Mouse (Mus musculus) skeletal muscle tissue, adult 2 months (tissue): ENCODE measurements around the gene Cutc.

Experiments used
- DNase-seq: peaks from one replicate; pipeline ENCODE4 v3.0.0-alpha.2; 2012; ENCODE audit warnings: low read depth, low spot score

Cutc gene

DNA sequence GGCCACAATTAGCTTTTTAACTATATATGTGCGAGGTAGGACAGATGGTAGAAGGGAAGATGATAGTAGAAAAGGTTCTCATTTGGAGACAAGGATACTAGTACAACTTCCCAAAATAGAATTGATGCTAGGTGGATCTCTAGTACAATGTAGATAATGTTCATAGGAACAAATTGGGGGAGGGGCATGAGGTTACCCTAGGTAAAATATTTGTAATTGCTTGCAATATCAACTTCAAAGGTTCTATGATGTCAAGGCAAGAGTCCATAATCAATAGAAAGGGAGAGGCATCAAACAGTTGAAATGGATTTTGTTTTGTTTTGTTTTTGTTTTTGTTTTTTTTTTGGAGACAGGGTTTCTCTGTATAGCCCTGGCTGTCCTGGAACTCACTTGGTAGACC, 41.2 kb downstream of the Cutc start:
- DNase-seq: no peak

DNA sequence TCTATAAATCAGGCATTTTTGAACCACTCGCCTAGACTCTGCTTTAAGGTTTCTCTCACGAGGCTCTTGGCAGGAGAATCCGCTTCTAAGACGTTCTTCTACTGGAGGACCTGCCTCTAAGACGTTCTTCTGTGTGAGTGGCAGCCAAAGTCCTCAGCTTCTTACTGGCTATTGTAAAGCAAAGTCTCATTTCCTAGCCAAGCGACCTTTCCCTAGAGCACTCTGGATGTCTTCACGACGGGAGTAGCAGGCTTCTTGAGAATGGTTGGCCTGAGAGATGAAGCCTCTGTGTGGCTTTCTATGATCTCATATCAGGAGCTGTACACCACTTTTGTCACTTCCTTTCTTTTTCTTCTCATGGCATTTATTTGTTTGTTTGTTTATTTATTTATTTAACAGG, 42.7 kb downstream of the Cutc start:
- no peak for DNase-seq

DNA sequence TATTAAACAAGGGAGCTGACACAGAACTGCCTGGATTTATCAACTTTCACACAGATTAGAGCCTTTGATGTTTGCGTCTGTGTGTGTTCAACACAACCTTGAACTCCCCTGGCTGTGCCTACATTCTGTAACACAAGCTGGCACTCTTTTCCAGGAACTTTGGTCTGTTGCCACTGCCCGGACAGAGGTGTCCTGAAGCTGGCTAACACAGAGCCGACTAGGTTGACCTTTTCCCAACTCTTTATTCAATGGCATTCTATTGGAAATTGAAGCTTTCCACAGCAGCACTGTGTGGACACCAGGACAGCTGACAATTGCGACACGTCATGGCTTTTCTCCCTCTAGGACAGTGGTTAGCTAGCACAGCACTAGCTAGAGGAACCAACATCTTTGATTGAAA, 44.4 kb downstream of the Cutc start:
- peak; percentile 3 for DNase-seq

DNA sequence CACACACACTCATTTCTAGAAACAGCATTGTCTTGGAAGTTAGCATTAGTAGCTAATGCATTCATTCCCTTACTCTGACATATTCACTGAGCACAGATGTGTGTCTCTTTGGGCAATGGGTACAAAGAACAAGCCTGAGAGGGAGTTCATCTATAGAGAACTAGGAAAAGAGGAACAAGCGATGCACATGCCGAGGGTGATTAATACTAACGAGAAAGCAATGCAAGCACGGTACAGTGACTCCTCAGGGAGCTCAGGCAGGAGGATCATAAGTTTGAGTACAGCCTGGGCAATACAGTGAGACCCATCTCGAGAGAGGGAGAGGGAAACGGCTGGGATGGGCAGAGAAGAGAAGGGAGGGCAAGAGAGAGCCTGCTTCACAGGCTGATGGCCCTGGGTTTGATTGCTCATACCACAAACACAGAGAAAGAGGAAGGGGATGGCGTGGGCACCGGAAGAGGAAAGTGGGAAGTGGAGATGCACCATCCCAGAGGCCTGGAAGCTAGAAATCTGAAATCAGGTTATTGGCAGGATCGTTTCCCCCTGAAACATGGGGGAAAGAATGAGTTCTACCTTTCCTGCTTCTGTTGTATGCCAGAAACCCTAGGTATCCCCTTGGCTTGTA, 48.7 kb downstream of the Cutc start:
- no peak for DNase-seq

DNA sequence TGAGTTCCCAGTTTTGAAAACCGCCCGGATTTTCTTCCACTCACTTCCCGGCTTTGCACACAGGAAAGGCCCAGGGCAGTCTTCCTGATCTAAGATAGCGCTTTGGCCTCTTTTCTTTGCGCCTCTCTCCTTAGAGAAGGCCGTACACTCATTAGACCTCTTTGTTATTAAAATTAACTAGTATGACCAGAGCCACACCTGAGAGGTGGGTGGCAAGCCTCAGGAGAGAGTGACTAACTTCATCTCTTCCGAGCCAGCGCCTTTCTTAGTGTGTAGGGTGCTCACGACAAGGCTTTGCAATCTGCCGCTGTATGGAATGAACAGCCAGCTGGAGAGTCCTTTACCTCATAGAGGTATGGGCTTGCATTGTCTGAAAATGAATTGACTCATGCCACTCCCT, 51.1 kb downstream of the Cutc start:
- DNase-seq: no peak

DNA sequence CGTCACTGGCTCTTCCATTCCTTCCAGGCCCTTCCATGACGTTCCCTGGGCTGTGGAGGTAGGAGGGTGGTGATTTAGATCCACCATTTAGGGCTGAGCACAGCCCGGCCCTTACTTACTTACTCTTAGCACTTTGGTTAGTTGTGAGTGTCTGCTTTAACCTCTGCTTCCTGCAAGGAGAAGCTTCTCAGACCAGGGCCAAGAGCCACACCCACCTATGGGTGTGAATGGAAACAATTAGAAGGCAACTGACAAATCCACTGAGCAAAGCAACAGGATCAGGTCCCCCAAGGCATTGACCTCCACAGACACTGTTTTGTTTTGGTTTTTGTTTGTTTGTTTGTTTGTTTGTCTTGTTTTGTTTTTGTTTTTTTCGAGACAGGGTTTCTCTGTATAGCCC, 56.5 kb downstream of the Cutc start:
- no peak for DNase-seq

DNA sequence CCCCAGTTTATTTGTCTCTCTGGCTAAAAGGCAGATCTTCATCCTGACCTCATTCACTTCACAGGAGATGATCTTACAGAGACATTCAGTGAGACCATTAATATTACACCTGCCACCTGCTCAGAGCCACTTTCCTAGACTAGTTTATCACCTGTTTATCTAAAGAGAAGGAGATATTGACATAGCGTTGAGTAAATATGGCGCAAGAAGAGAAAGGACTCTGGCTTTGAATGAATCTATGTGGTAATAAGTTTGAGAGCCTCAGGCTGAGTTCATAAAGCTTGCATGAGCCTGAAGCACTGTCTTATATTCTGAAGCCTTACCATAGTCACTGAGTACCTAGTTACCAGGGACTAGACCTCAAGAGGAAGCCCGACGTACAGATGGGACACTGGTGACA, 58.6 kb downstream of the Cutc start:
- DNase-seq: no peak

DNA sequence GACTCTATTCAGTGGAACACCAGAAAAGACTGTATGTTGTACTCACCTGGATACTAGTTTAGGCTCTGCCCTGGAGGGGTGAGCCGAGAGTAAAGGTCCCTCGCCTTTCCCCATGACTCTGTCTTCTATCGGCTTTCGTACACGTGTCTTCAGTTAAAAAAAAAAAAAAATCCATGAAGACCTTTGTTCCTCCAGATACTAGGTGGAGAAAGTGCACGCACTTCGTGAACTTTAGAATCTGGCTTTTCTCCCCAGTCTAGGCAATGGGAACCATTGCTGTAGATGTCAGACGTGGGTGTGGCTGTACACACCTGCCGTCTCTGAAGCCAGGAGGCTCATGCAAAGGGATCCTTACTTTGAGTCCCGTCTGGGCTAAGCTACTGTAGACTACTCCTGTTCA, 60.5 kb downstream of the Cutc start:
- DNase-seq: no peak

DNA sequence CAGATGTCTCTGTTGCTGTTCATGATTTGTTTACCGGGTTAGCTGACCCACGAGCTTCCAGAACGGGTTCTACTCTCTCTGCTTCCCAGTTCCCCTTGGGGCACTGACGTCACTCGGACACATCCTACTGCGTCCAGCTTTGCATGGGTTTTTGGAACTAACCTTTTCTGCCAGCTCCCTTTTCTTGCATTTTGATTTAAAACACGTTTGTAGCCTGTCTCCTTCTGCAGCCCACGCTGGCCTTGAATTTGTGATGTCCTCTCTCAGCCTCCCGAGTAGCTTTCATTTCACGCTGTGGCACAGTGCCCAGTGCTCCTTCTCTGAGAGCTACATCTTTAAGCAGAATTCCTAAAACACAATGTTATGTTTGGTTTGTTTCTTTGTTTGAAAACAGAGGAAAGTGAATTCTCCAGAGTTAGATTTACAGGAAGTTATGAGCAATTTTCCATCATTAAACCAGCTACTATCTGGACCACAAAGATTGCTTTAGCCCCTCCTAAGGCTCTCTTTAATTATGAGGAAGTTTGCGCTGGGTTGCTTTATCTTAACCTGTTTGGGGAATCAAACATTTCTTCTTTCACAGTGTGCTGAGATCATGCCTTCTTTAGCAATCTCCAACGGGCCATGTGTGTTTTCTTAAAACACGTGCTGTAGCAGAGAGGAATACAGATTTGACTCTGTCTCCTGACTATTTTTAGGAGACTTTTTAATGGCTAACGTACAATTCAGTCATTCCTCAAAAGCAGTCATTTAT, 63.0 kb downstream of the Cutc start:
- DNase-seq: peak; percentile 4
